Mouse (Mus musculus): ENCODE data around the gene Jak1.

Gene Jak1

GRCm38 (mm10) chr4:101264741-101265513 lies at the start of gene Jak1:
TSS of gene Jak1 (minus strand) at chr4:101265282.
- in situ Hi-C loops (cut with MboI, MseI) = loop anchor here (5.0 kb wide), 1 partner anchor 98 kb away; no protein-coding TSS in a partner anchor

GRCm38 (mm10) chr4:101312055-101312454 lies 47.0 kb upstream of the Jak1 start:
- in situ Hi-C loops (cut with MboI, MseI) = loop anchor here (25.0 kb wide), 1 partner anchor 1225 kb away; the partner anchor contains the start of gene Ror1

GRCm38 (mm10) chr4:101308166-101308565 lies 43.1 kb upstream of the Jak1 start:
- in situ Hi-C loops (cut with MboI, MseI) = loop anchor here (25.0 kb wide), 1 partner anchor 1221 kb away; the partner anchor contains the start of gene Ror1

GRCm38 (mm10) chr4:101307286-101307685 lies 42.2 kb upstream of the Jak1 start:
- in situ Hi-C loops (cut with MboI, MseI) = loop anchor here (25.0 kb wide), 1 partner anchor 1220 kb away; the partner anchor contains the start of gene Ror1

GRCm38 (mm10) chr4:101306132-101306915 lies 41.2 kb upstream of the Jak1 start:
- in situ Hi-C loops (cut with MboI, MseI) = loop anchor here (25.0 kb wide), 1 partner anchor 1219 kb away; the partner anchor contains the start of gene Ror1

- in situ Hi-C loops (cut with MboI, MseI) = loop anchor here (25.0 kb wide), 1 partner anchor 1218 kb away; the partner anchor contains the start of gene Ror1
These were observed 40.0 kb upstream of the Jak1 start for GRCm38 (mm10) chr4:101305126-101305525.

GRCm38 (mm10) chr4:101304114-101304513 lies 39.0 kb upstream of the Jak1 start:
- in situ Hi-C loops (cut with MboI, MseI) = loop anchor here (25.0 kb wide), 1 partner anchor 1217 kb away; the partner anchor contains the start of gene Ror1

GRCm38 (mm10) chr4:101300392-101300910 lies 35.4 kb upstream of the Jak1 start:
- in situ Hi-C loops (cut with MboI, MseI) = loop anchor here (25.0 kb wide), 1 partner anchor 1213 kb away; the partner anchor contains the start of gene Ror1

- in situ Hi-C loops (cut with MboI, MseI) = no loop called here
These were observed 33.4 kb upstream of the Jak1 start for GRCm38 (mm10) chr4:101298311-101298990.

- in situ Hi-C loops (cut with MboI, MseI) = no loop called here
These were observed 31.8 kb upstream of the Jak1 start for GRCm38 (mm10) chr4:101296836-101297235.

- in situ Hi-C loops (cut with MboI, MseI) = no loop called here
These were observed 30.7 kb upstream of the Jak1 start for GRCm38 (mm10) chr4:101295788-101296187.

- in situ Hi-C loops (cut with MboI, MseI) = no loop called here
These were observed 28.6 kb upstream of the Jak1 start for GRCm38 (mm10) chr4:101293661-101294060.

- in situ Hi-C loops (cut with MboI, MseI) = no loop called here
These were observed 27.9 kb upstream of the Jak1 start for GRCm38 (mm10) chr4:101292736-101293541.

GRCm38 (mm10) chr4:101292028-101292735 lies 27.1 kb upstream of the Jak1 start:
- in situ Hi-C loops (cut with MboI, MseI) = no loop called here

- in situ Hi-C loops (cut with MboI, MseI) = no loop called here
These were observed 23.2 kb upstream of the Jak1 start for GRCm38 (mm10) chr4:101288292-101288691.

- in situ Hi-C loops (cut with MboI, MseI) = no loop called here
These were observed 21.5 kb upstream of the Jak1 start for GRCm38 (mm10) chr4:101286562-101286961.

- in situ Hi-C loops (cut with MboI, MseI) = no loop called here
These were observed 20.9 kb upstream of the Jak1 start for GRCm38 (mm10) chr4:101285906-101286432.

- in situ Hi-C loops (cut with MboI, MseI) = no loop called here
These were observed 18.9 kb upstream of the Jak1 start for GRCm38 (mm10) chr4:101283938-101284337.

- in situ Hi-C loops (cut with MboI, MseI) = no loop called here
These were observed 17.2 kb upstream of the Jak1 start for GRCm38 (mm10) chr4:101282237-101282636.
